Mouse (Mus musculus) thymus, postnatal 36 days (tissue): ENCODE results near the gene Ints4.
A peak's percentile ranks its signal among the peaks of the same experiment; 100 is the strongest.

Source experiments
- DNase-seq, 2 experiments: peaks; one replicate each; pipeline ENCODE4 v3.0.0; 2022; ENCODE audit warnings: mixed read lengths in 2 of 2

The Ints4 gene

GRCm38 (mm10) chr7:97549301-97549700 is 68.5 kb downstream of the Ints4 start:
- DNase-seq, result no peak

- DNase-seq, result no peak
Measured at GRCm38 (mm10) chr7:97550673-97551072, 69.9 kb downstream of the Ints4 start.

GRCm38 (mm10) chr7:97563576-97563975 is 82.8 kb downstream of the Ints4 start:
- DNase-seq, result no peak

- DNase-seq, result no peak
Measured at GRCm38 (mm10) chr7:97569372-97569771, 88.6 kb downstream of the Ints4 start.

GRCm38 (mm10) chr7:97570389-97570788 is 89.6 kb downstream of the Ints4 start:
- no peak for DNase-seq

- DNase-seq, result peak; percentile 31 to 57
Measured at GRCm38 (mm10) chr7:97578361-97579066, 97.8 kb downstream of the Ints4 start.

GRCm38 (mm10) chr7:97579067-97579975 is 98.6 kb downstream of the Ints4 start, which contains the start of the genes Aamdc and Rsf1:
Gene Aamdc, minus strand, starts transcription at chr7:97579497.
Gene Rsf1, plus strand, starts transcription at chr7:97579889.
- DNase-seq, result peak; percentile 92 to 93

GRCm38 (mm10) chr7:97579976-97580842 is 99.5 kb downstream of the Ints4 start:
- DNase-seq, result peak; percentile 71 to 76

- peak; percentile 83 to 88 for DNase-seq
Measured at GRCm38 (mm10) chr7:97580843-97581214, 100.1 kb downstream of the Ints4 start.

GRCm38 (mm10) chr7:97588506-97588905 is 107.8 kb downstream of the Ints4 start:
- no peak for DNase-seq

GRCm38 (mm10) chr7:97590488-97590887 is 109.7 kb downstream of the Ints4 start:
- no peak for DNase-seq
